ENCODE assay signal across 22 mouse cellular contexts in genomic region chr4:155569818-155570217, GRCm38 (mm10). TPM values are rescaled to one million over a fixed set of nuclear protein-coding genes. Genes with fewer than 3 reads are reported as not detected.
DNase-seq lines count a peak whose midpoint lies in the region; ATAC-seq and TF ChIP-seq lines count a peak whose summit lies in the region.
"Had no signal": no experiment of that assay in that cellular context is flagged by ENCODE, and none has a peak within 500 bp of the region (broad histone marks: within the 10 kb centered on the region; RNA-seq: fewer than 3 reads in every experiment).

No protein-coding gene starts in this region.

- no peak overlapping the region for H3K9ac ChIP-seq in liver, adult 2 months (ENCODE audit: low read depth, low read length)
- H3K9ac ChIP-seq in liver, embryonic 12.5 days: no peak overlapping the region
- H3K9ac ChIP-seq: embryonic facial prominence, embryonic 13.5 days; forebrain, embryonic 12.5 days; heart, embryonic 15.5 days; hindbrain, embryonic 14.5 days had no signal

- H3K4me3 ChIP-seq in liver, adult 2 months (ENCODE audit: insufficient read depth, low read depth, low read length): no peak overlapping the region
- H3K4me3 ChIP-seq in liver, embryonic 12.5 days: no peak overlapping the region
- H3K4me3 ChIP-seq in small intestine, adult 2 months (ENCODE audit: low read depth, low read length): no peak overlapping the region
- H3K4me3 ChIP-seq: embryonic facial prominence, embryonic 13.5 days; forebrain, embryonic 12.5 days; heart, adult 2 months; heart, embryonic 15.5 days; hindbrain, embryonic 10.5 days had no signal

- peaks cover 45% of the 10 kb centered on the region for H3K79me2 ChIP-seq in liver, adult 2 months (ENCODE audit: control insufficient read depth, insufficient read depth, low read length)

- DNase-seq in adrenal gland, adult 2 months: peak; percentile 67
- no peak for DNase-seq in adrenal gland, postnatal 10 days
- no peak for DNase-seq in liver, adult 2 months (ENCODE audit: extremely low read depth, low read depth, low spot score)
- peak; percentile 15 for DNase-seq in ZHBTc4 (ENCODE audit: low read depth, low spot score)
- no peak for DNase-seq in layer of hippocampus, postnatal 14 days (ENCODE audit: low spot score in 2 of 2)
- DNase-seq: cerebellum, adult 18-20 months; cerebellum, adult 9-11 months; cerebellum, postnatal 36 days; gastrocnemius, postnatal 25 days; heart, adult 2 months; heart, postnatal 14 days had no signal

- peaks cover 53% of the 10 kb centered on the region for H3K4me1 ChIP-seq in liver, adult 2 months (ENCODE audit: control insufficient read depth, insufficient read depth, low read length)
- H3K4me1 ChIP-seq in liver, embryonic 12.5 days: peaks cover 71% of the 10 kb centered on the region
- H3K4me1 ChIP-seq in small intestine, adult 2 months (ENCODE audit: control insufficient read depth, insufficient read depth, insufficient read length, low read length): peaks cover 30% of the 10 kb centered on the region; the same call in 1 of the 2 replicates

- no peak for ATAC-seq in liver, embryonic 12.5 days
- ATAC-seq: forebrain, embryonic 16.5 days; intestine, embryonic 16.5 days; Patski had no signal

- H3K4me2 ChIP-seq in liver, embryonic 12.5 days: no peak overlapping the region
- H3K4me2 ChIP-seq: embryonic facial prominence, embryonic 13.5 days; forebrain, embryonic 12.5 days; heart, embryonic 11.5 days; heart, embryonic 15.5 days; hindbrain, embryonic 14.5 days had no signal

- TF ChIP-seq POLR2A in liver, adult 2 months (IDR thresholded peaks at IDR 0.05; ENCODE audit: extremely low read depth, insufficient read depth, low read length): no peak
- TF ChIP-seq POLR2A in small intestine, adult 2 months (IDR thresholded peaks at IDR 0.05; ENCODE audit: low read depth, low read length): no peak

- no peaks in the 10 kb centered on the region for H3K27me3 ChIP-seq in liver, adult 2 months (ENCODE audit: control insufficient read depth, insufficient read depth, low read length)
- H3K27me3 ChIP-seq in liver, embryonic 12.5 days (replicated peaks): no peaks in the 10 kb centered on the region
- H3K27me3 ChIP-seq in small intestine, adult 2 months (ENCODE audit: control insufficient read depth, insufficient read depth, low read length): no peaks in the 10 kb centered on the region
- H3K27me3 ChIP-seq: embryonic facial prominence, embryonic 13.5 days; forebrain, embryonic 12.5 days; heart, embryonic 15.5 days; Patski had no signal

- peak overlapping the region; percentile 59 for H3K27ac ChIP-seq in liver, adult 2 months (replicated peaks; ENCODE audit: insufficient read depth, low read depth, low read length)
- H3K27ac ChIP-seq in liver, embryonic 12.5 days: no peak overlapping the region
- peak overlapping the region; percentile 76; the same call in 1 of the 2 replicates for H3K27ac ChIP-seq in small intestine, adult 2 months (ENCODE audit: insufficient read depth, low read depth, low read length)
- H3K27ac ChIP-seq: embryonic facial prominence, embryonic 13.5 days; forebrain, embryonic 12.5 days; heart, adult 2 months; heart, embryonic 15.5 days; hindbrain, embryonic 10.5 days; hindbrain, embryonic 14.5 days had no signal

- H3K9me3 ChIP-seq in liver, embryonic 12.5 days (replicated peaks): no peaks in the 10 kb centered on the region
- H3K9me3 ChIP-seq: embryonic facial prominence, embryonic 13.5 days; forebrain, embryonic 12.5 days; heart, embryonic 15.5 days; hindbrain, embryonic 10.5 days had no signal

- no peaks in the 10 kb centered on the region for H3K36me3 ChIP-seq in liver, adult 2 months (ENCODE audit: control insufficient read depth, insufficient read depth, low read length)
- no peaks in the 10 kb centered on the region; the same call in 1 of the 2 replicates for H3K36me3 ChIP-seq in liver, embryonic 12.5 days
- H3K36me3 ChIP-seq in small intestine, adult 2 months (ENCODE audit: control insufficient read depth, insufficient read depth, low read length): no peaks in the 10 kb centered on the region
- H3K36me3 ChIP-seq: embryonic facial prominence, embryonic 13.5 days; forebrain, embryonic 12.5 days; heart, embryonic 15.5 days; hindbrain, embryonic 10.5 days had no signal

- WGBS in liver, adult 2 months: 33% methylated on average over 6 of the region's 6 CpGs
- WGBS in liver, embryonic 12.5 days (ENCODE audit: insufficient replicate concordance): 69% methylated on average over 6 of the region's 6 CpGs
- 83% methylated on average over 6 of the region's 6 CpGs for WGBS in small intestine, adult 2 months

- no peak for TF ChIP-seq CTCF in liver, adult 2 months (IDR thresholded peaks at IDR 0.05; ENCODE audit: low read depth, low read length)
- no peak for TF ChIP-seq CTCF in small intestine, adult 2 months (IDR thresholded peaks at IDR 0.05; ENCODE audit: extremely low read depth, insufficient read length, insufficient replicate concordance, low read depth, low read length)

RNA-seq across cellular contexts. Expression of gene Nadk, which starts 7.6 kb away (rescaled TPM):
- 100 to 1,000 TPM; 184 to 322 TPM for total RNA-seq in adrenal gland, adult 2 months (2021)
- polyA plus RNA-seq in adrenal gland, adult 2 months (2012; rRNA removed): 297 and 390 TPM in 2 replicates
- 100 to 1,000 TPM; 181 to 185 TPM for total RNA-seq in adrenal gland, postnatal 10 days (2021)
- total RNA-seq in liver, adult 2 months (2014; rRNA removed): 163 and 201 TPM in 2 replicates
- 196 and 218 TPM in 2 replicates for polyA plus RNA-seq in liver, adult 2 months (2012; rRNA removed)
- 75.9 and 78.0 TPM in 2 replicates for polyA plus RNA-seq in liver, embryonic 12.5 days (2016; fragmentation: Nextera tagmentation; extraction: Ambion mirVana)
- polyA plus RNA-seq in small intestine, adult 2 months (2012; rRNA removed): 76.8 and 135 TPM in 2 replicates
- 10 to 100 TPM; 61.0 to 68.9 TPM for total RNA-seq in layer of hippocampus, postnatal 14 days (2021)

RNA-seq across cellular contexts. Expression of gene Slc35e2, which starts 31.4 kb away (rescaled TPM):
- 10 to 100 TPM; 33.6 to 35.9 TPM for total RNA-seq in adrenal gland, adult 2 months (2021)
- 17.5 and 29.6 TPM in 2 replicates for polyA plus RNA-seq in adrenal gland, adult 2 months (2012; rRNA removed)
- total RNA-seq in adrenal gland, postnatal 10 days (2021): 10 to 100 TPM; 25.2 to 26.7 TPM
- 63.5 and 65.6 TPM in 2 replicates for total RNA-seq in liver, adult 2 months (2014; rRNA removed)
- polyA plus RNA-seq in liver, adult 2 months (2012; rRNA removed): 18.5 and 19.8 TPM in 2 replicates
- polyA plus RNA-seq in liver, embryonic 12.5 days (2016; fragmentation: Nextera tagmentation; extraction: Ambion mirVana): 7.1 and 7.3 TPM in 2 replicates
- 14.2 and 20.1 TPM in 2 replicates for polyA plus RNA-seq in small intestine, adult 2 months (2012; rRNA removed)
- total RNA-seq in layer of hippocampus, postnatal 14 days (2021): 10 to 100 TPM; 41.4 to 46.1 TPM

RNA-seq across cellular contexts. Expression of gene Cdk11b, which starts 54.8 kb away (rescaled TPM):
- total RNA-seq in adrenal gland, adult 2 months (2021): 10 to 100 TPM; 41.6 to 46.7 TPM
- 11.9 and 18.9 TPM in 2 replicates for polyA plus RNA-seq in adrenal gland, adult 2 months (2012; rRNA removed)
- 10 to 100 TPM; 34.6 to 38.3 TPM for total RNA-seq in adrenal gland, postnatal 10 days (2021)
- 8.5 and 11.2 TPM in 2 replicates for total RNA-seq in liver, adult 2 months (2014; rRNA removed)
- 8.8 and 10.6 TPM in 2 replicates for polyA plus RNA-seq in liver, adult 2 months (2012; rRNA removed)
- 41.1 and 45.5 TPM in 2 replicates for polyA plus RNA-seq in liver, embryonic 12.5 days (2016; fragmentation: Nextera tagmentation; extraction: Ambion mirVana)
- polyA plus RNA-seq in small intestine, adult 2 months (2012; rRNA removed): 24.6 and 51.4 TPM in 2 replicates
- total RNA-seq in layer of hippocampus, postnatal 14 days (2021): 10 to 100 TPM; 45.4 to 50.7 TPM

Comparison
In these comparisons a context has a peak if more than half of its experiments do, and no peak if none do; other contexts are left out.
1. DNase-seq: peak in adrenal gland, adult 2 months (single experiment) and ZHBTc4 (single experiment); none in adrenal gland, postnatal 10 days (single experiment), liver, adult 2 months (single experiment) and layer of hippocampus, postnatal 14 days (0 of 2).